Mouse (Mus musculus) adrenal gland, postnatal 10 days (tissue): ENCODE data around the gene Sec14l3. TPM values are rescaled to one million over a fixed set of nuclear protein-coding genes. Genes with fewer than 3 reads are reported as not detected.

Source experiments
- DNase-seq: peaks from one replicate; pipeline ENCODE4 v3.0.0; 2021; ENCODE audit warnings: mixed read lengths
- total RNA-seq, 2 experiments: library from RNA; stranded (reverse); gene quantifications; 2 replicates each; pipeline ENCODE4 v1.2.3; 2021

Sec14l3 gene
- total RNA-seq, 2 experiments from 2014 or later = 0.27 to 0.36 TPM

- no peak for DNase-seq
Observed at GRCm38 (mm10) chr11:4060866-4061575, 3.6 kb upstream of the Sec14l3 start.

GRCm38 (mm10) chr11:4062523-4062922, 2.1 kb upstream of the Sec14l3 start:
- DNase-seq = no peak

- no peak for DNase-seq
Observed at GRCm38 (mm10) chr11:4062981-4063380, 1.7 kb upstream of the Sec14l3 start.

GRCm38 (mm10) chr11:4069664-4070063, 5.0 kb downstream of the Sec14l3 start:
- DNase-seq = no peak

- DNase-seq = peak; percentile 86
Observed at GRCm38 (mm10) chr11:4076633-4077032, 12.0 kb downstream of the Sec14l3 start.

GRCm38 (mm10) chr11:4078267-4078933, 13.8 kb downstream of the Sec14l3 start:
- DNase-seq = no peak

GRCm38 (mm10) chr11:4080219-4080618, 15.6 kb downstream of the Sec14l3 start:
- peak; percentile 77 for DNase-seq

GRCm38 (mm10) chr11:4083316-4084078, 18.9 kb downstream of the Sec14l3 start:
- DNase-seq = peak; percentile 69

- DNase-seq = no peak
Observed at GRCm38 (mm10) chr11:4086246-4086645, 21.6 kb downstream of the Sec14l3 start.

- no peak for DNase-seq
Observed at GRCm38 (mm10) chr11:4087267-4087666, 22.6 kb downstream of the Sec14l3 start.

GRCm38 (mm10) chr11:4093459-4094377, 29.1 kb downstream of the Sec14l3 start:
- DNase-seq = no peak

GRCm38 (mm10) chr11:4094378-4095170, 29.9 kb downstream of the Sec14l3 start:
- DNase-seq = peak; percentile 84

- peak; percentile 79 for DNase-seq
Observed at GRCm38 (mm10) chr11:4095171-4096053, 30.8 kb downstream of the Sec14l3 start, which contains the start of gene Mtfp1. TSS of gene Mtfp1 (minus strand) at chr11:4095445.

- peak; percentile 98 for DNase-seq
Observed at GRCm38 (mm10) chr11:4096054-4096984, 31.7 kb downstream of the Sec14l3 start.

GRCm38 (mm10) chr11:4097091-4097621, 32.5 kb downstream of the Sec14l3 start:
- no peak for DNase-seq

- DNase-seq = no peak
Observed at GRCm38 (mm10) chr11:4098120-4098519, 33.5 kb downstream of the Sec14l3 start.

GRCm38 (mm10) chr11:4098816-4099215, 34.2 kb downstream of the Sec14l3 start:
- DNase-seq = no peak

GRCm38 (mm10) chr11:4099447-4099846, 34.8 kb downstream of the Sec14l3 start:
- no peak for DNase-seq
